ENCODE assay signal across 8 mouse cellular contexts in the genomic region with DNA sequence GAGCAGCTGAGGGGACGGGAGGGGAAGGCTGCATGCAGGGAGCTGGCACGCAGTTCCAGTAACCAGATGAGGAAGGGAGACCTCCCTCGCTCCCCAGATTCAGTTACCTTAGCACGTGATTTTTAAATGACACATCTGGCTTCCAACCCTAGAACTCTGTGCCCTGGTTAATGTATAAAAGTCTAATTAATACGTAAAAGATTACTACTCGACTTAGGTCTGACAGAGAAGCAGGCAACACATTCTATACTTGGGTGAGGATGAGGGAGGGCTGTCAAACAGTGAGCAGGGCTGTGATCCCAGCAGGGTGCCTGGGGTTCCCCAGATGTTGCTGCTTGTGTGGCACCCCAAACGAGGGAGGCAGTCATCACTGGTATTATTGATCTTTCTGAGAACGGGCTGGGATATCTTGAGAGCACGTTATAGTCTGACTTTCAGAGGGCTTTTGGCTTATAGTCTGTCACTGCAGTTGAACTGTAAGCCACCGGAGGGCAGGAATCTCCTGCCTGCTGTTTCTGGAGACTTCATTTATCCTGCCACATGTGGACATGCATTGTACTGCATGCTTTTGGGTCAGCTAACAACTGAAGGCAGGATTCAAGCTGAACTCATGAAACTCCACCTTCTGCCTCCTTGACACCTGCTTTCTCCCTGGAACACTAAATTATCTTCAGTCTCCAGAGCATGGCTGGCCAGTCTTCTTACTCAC.
DNase-seq lines count a peak whose midpoint lies in the region; ATAC-seq and TF ChIP-seq lines count a peak whose summit lies in the region.

No protein-coding gene starts in this region.

- peaks cover 8% of the 10 kb centered on the region; the same call in 1 of the 2 replicates for H3K36me3 ChIP-seq in forebrain, embryonic 14.5 days (ENCODE audit: control insufficient read depth, insufficient read depth, low read length)
- peaks cover 15% of the 10 kb centered on the region for H3K36me3 ChIP-seq in forebrain, embryonic 13.5 days (ENCODE audit: poor library complexity, severe bottlenecking)
- peaks cover 23% of the 10 kb centered on the region for H3K36me3 ChIP-seq in midbrain, embryonic 14.5 days (ENCODE audit: control insufficient read depth, insufficient read depth, low read length)
- H3K36me3 ChIP-seq in midbrain, embryonic 16.5 days (ENCODE audit: control insufficient read depth, insufficient read depth, low read length) = 0 out of 2 replicates have a peak, but pooled peaks cover 2% of the 10 kb centered on the region

- no peaks in the 10 kb centered on the region for H3K9me3 ChIP-seq in forebrain, embryonic 14.5 days (replicated peaks; ENCODE audit: control insufficient read depth, low read length)
- H3K9me3 ChIP-seq in forebrain, embryonic 13.5 days (replicated peaks) = no peaks in the 10 kb centered on the region
- no peaks in the 10 kb centered on the region for H3K9me3 ChIP-seq in midbrain, embryonic 14.5 days (ENCODE audit: control insufficient read depth, low read length)
- no peaks in the 10 kb centered on the region for H3K9me3 ChIP-seq in midbrain, embryonic 16.5 days (replicated peaks; ENCODE audit: control insufficient read depth, low read length, poor library complexity, severe bottlenecking)

- intact Hi-C loops in left cerebral cortex, postnatal 36 days (cut with DNase I) = no loop called here

- ATAC-seq in forebrain, embryonic 14.5 days = no peak
- no peak for ATAC-seq in forebrain, embryonic 13.5 days
- ATAC-seq in midbrain, embryonic 14.5 days (ENCODE audit: low FRiP score, low TSS enrichment) = no peak
- ATAC-seq in midbrain, embryonic 16.5 days = no peak

- TF ChIP-seq POLR2A in cortical plate, adult 2 months (IDR thresholded peaks at IDR 0.05; ENCODE audit: extremely low read depth, insufficient read depth, low read length) = no peak

- peak; percentile 45 for TF ChIP-seq CTCF in cortical plate, adult 2 months (IDR thresholded peaks at IDR 0.05; ENCODE audit: extremely low read depth, insufficient read depth, low read length)

- peak; percentile 28 for DNase-seq in forebrain, embryonic 14.5 days (ENCODE audit: low spot score)
- peak; percentile 51 for DNase-seq in midbrain, embryonic 14.5 days
- DNase-seq in kidney, postnatal 25 days = peak; percentile 43 to 49
- no peak for DNase-seq in c-Kit-positive CD71-positive TER-119-positive erythroid progenitor cells, embryonic 14.5 days (ENCODE audit: low spot score)
- DNase-seq in left cerebral cortex, postnatal 36 days (ENCODE audit: low spot score in 2 of 2) = no peak

- H3K27me3 ChIP-seq in forebrain, embryonic 14.5 days (replicated peaks; ENCODE audit: control insufficient read depth, insufficient read depth, low read length) = no peaks in the 10 kb centered on the region
- no peaks in the 10 kb centered on the region for H3K27me3 ChIP-seq in forebrain, embryonic 13.5 days
- H3K27me3 ChIP-seq in midbrain, embryonic 14.5 days (ENCODE audit: control insufficient read depth, insufficient read depth, low read length) = no peaks in the 10 kb centered on the region
- H3K27me3 ChIP-seq in midbrain, embryonic 16.5 days (ENCODE audit: control insufficient read depth, insufficient read depth, low read depth, low read length) = no peaks in the 10 kb centered on the region

- H3K4me1 ChIP-seq in forebrain, embryonic 14.5 days (ENCODE audit: control insufficient read depth, insufficient read depth, low read length) = peaks cover 35% of the 10 kb centered on the region
- peaks cover 40% of the 10 kb centered on the region for H3K4me1 ChIP-seq in forebrain, embryonic 13.5 days
- peaks cover 35% of the 10 kb centered on the region for H3K4me1 ChIP-seq in midbrain, embryonic 14.5 days (ENCODE audit: control insufficient read depth, insufficient read depth, low read length)
- H3K4me1 ChIP-seq in midbrain, embryonic 16.5 days (ENCODE audit: control insufficient read depth, insufficient read depth, low read length) = peaks cover 34% of the 10 kb centered on the region
- H3K4me1 ChIP-seq in cortical plate, adult 2 months (ENCODE audit: control insufficient read depth, insufficient read depth, low read length) = peaks cover 8% of the 10 kb centered on the region; the same call in 1 of the 2 replicates

- H3K27ac ChIP-seq in forebrain, embryonic 14.5 days (ENCODE audit: low read depth, low read length) = no peak overlapping the region
- no peak overlapping the region for H3K27ac ChIP-seq in forebrain, embryonic 13.5 days
- no peak overlapping the region for H3K27ac ChIP-seq in midbrain, embryonic 14.5 days (replicated peaks; ENCODE audit: low read depth, low read length)
- H3K27ac ChIP-seq in midbrain, embryonic 16.5 days (ENCODE audit: low read length) = no peak overlapping the region
- H3K27ac ChIP-seq in cortical plate, adult 2 months (ENCODE audit: insufficient read depth, low read length) = no peak overlapping the region

- H3K4me3 ChIP-seq in forebrain, embryonic 14.5 days (ENCODE audit: low read depth, low read length) = no peak overlapping the region
- no peak overlapping the region for H3K4me3 ChIP-seq in forebrain, embryonic 13.5 days
- H3K4me3 ChIP-seq in midbrain, embryonic 14.5 days (replicated peaks; ENCODE audit: low read depth, low read length) = no peak overlapping the region
- H3K4me3 ChIP-seq in midbrain, embryonic 16.5 days (ENCODE audit: low read depth, low read length) = no peak overlapping the region
- no peak overlapping the region for H3K4me3 ChIP-seq in cortical plate, adult 2 months (ENCODE audit: insufficient read depth, low read length)

- H3K4me2 ChIP-seq in forebrain, embryonic 14.5 days (ENCODE audit: low read length) = no peak overlapping the region
- no peak overlapping the region for H3K4me2 ChIP-seq in forebrain, embryonic 13.5 days
- no peak overlapping the region for H3K4me2 ChIP-seq in midbrain, embryonic 14.5 days (ENCODE audit: low read length)
- H3K4me2 ChIP-seq in midbrain, embryonic 16.5 days (ENCODE audit: low read length) = no peak overlapping the region

- no peak overlapping the region for H3K9ac ChIP-seq in forebrain, embryonic 14.5 days (ENCODE audit: low read length)
- H3K9ac ChIP-seq in forebrain, embryonic 13.5 days = no peak overlapping the region
- no peak overlapping the region for H3K9ac ChIP-seq in midbrain, embryonic 14.5 days (replicated peaks; ENCODE audit: low read length)
- no peak overlapping the region for H3K9ac ChIP-seq in midbrain, embryonic 16.5 days (ENCODE audit: low read depth, low read length)

- WGBS in forebrain, embryonic 14.5 days = 77% methylated on average over 10 of the region's 10 CpGs
- WGBS in forebrain, embryonic 13.5 days = 74% methylated on average over 10 of the region's 10 CpGs
- 84% methylated on average over 10 of the region's 10 CpGs for WGBS in midbrain, embryonic 14.5 days
- WGBS in midbrain, embryonic 16.5 days = 78% methylated on average over 10 of the region's 10 CpGs

Comparison
In these comparisons a context has a peak if more than half of its experiments do, and no peak if none do; other contexts are left out.
1. DNase-seq: peak in forebrain, embryonic 14.5 days (single experiment), midbrain, embryonic 14.5 days (single experiment) and kidney, postnatal 25 days (2 of 2); none in c-Kit-positive CD71-positive TER-119-positive erythroid progenitor cells, embryonic 14.5 days (single experiment) and left cerebral cortex, postnatal 36 days (0 of 2).